Mouse (Mus musculus): Measurements from ENCODE around the gene Kdm2a. TPM values are rescaled to one million over a fixed set of nuclear protein-coding genes. Genes with fewer than 3 reads are reported as not detected.

Gene Kdm2a
- polyA plus RNA-seq, 1 experiment from 2014 or later: 18.5 TPM

- ATAC-seq: no peak
- no peak for TF ChIP-seq EP300 (IDR thresholded peaks at IDR 0.05)
- 0 out of 2 replicates have a peak, but pooled peaks have one; percentile 4 for TF ChIP-seq CTCF (IDR thresholded peaks at IDR 0.05)
- no peak overlapping the region for H3K4me2 ChIP-seq (replicated peaks; ENCODE audit: low read depth, low read length)
- H3K4me3 ChIP-seq (ENCODE audit: low read depth, low read length): no peak overlapping the region
- WGBS: 76% methylated on average over 1 of the region's 1 CpGs
- H3K27ac ChIP-seq (ENCODE audit: low read length): no peak overlapping the region
- no peaks in the 10 kb centered on the region for H3K27me3 ChIP-seq (replicated peaks; ENCODE audit: insufficient read depth, low read length)
- H3K9ac ChIP-seq (replicated peaks; ENCODE audit: low read depth): no peak overlapping the region
- no peaks in the 10 kb centered on the region for H3K36me3 ChIP-seq (ENCODE audit: insufficient read depth, low read length)
- no peaks in the 10 kb centered on the region for H3K4me1 ChIP-seq (ENCODE audit: insufficient read depth, low read depth, low read length)
- H3K9me3 ChIP-seq (ENCODE audit: low read length): no peaks in the 10 kb centered on the region
- DNase-seq (ENCODE audit: low spot score): no peak
Observed at GRCm38 (mm10) chr19:4433756-4434155, 35.7 kb upstream of the Kdm2a start.

- H3K27ac ChIP-seq (ENCODE audit: low read length): peak overlapping the region; percentile 51; the same call in 1 of the 2 replicates
- H3K4me2 ChIP-seq (replicated peaks; ENCODE audit: low read depth, low read length): no peak overlapping the region
- ATAC-seq (peak; percentile 51), DNase-seq (ENCODE audit: low spot score) (no peak)
- no peak overlapping the region for H3K4me3 ChIP-seq (ENCODE audit: low read depth, low read length)
- H3K9me3 ChIP-seq (ENCODE audit: low read length): no peaks in the 10 kb centered on the region
- no peaks in the 10 kb centered on the region for H3K27me3 ChIP-seq (replicated peaks; ENCODE audit: insufficient read depth, low read length)
- 82% methylated on average over 4 of the region's 4 CpGs for WGBS
- H3K9ac ChIP-seq (replicated peaks; ENCODE audit: low read depth): no peak overlapping the region
- H3K36me3 ChIP-seq (ENCODE audit: insufficient read depth, low read length): peaks cover 3% of the 10 kb centered on the region; the same call in 1 of the 2 replicates
- no peak for TF ChIP-seq EP300 (IDR thresholded peaks at IDR 0.05)
- no peak for TF ChIP-seq CTCF (IDR thresholded peaks at IDR 0.05)
- H3K4me1 ChIP-seq (ENCODE audit: insufficient read depth, low read depth, low read length): no peaks in the 10 kb centered on the region
Observed at GRCm38 (mm10) chr19:4430091-4430620, 32.1 kb upstream of the Kdm2a start.

GRCm38 (mm10) chr19:4425610-4426366 is 27.7 kb upstream of the Kdm2a start:
- peaks cover 5% of the 10 kb centered on the region; the same call in 1 of the 2 replicates for H3K36me3 ChIP-seq (ENCODE audit: insufficient read depth, low read length)

GRCm38 (mm10) chr19:4423021-4423420 is 24.9 kb upstream of the Kdm2a start:
- Histone ChIP-seq H3K9ac (replicated peaks; ENCODE audit: low read depth) (no peak overlapping the region), H3K27me3 (replicated peaks; ENCODE audit: insufficient read depth, low read length) (no peaks in the 10 kb centered on the region), H3K4me2 (replicated peaks; ENCODE audit: low read depth, low read length) (no peak overlapping the region), H3K4me3 (ENCODE audit: low read depth, low read length) (no peak overlapping the region), H3K27ac (ENCODE audit: low read length) (no peak overlapping the region), H3K9me3 (ENCODE audit: low read length) (no peaks in the 10 kb centered on the region), H3K36me3 (ENCODE audit: insufficient read depth, low read length) (peaks cover 5% of the 10 kb centered on the region; the same call in 1 of the 2 replicates), H3K4me1 (ENCODE audit: insufficient read depth, low read depth, low read length) (no peaks in the 10 kb centered on the region)
- WGBS: 63% methylated on average over 3 of the region's 3 CpGs
- no peak for DNase-seq (ENCODE audit: low spot score)
- no peak for ATAC-seq
- no peak for TF ChIP-seq CTCF (IDR thresholded peaks at IDR 0.05)
- no peak for TF ChIP-seq EP300 (IDR thresholded peaks at IDR 0.05)

More at GRCm38 (mm10) chr19:4425610-4426366, 27.7 kb upstream of the Kdm2a start:
- peak; percentile 62 for ATAC-seq
- H3K27ac ChIP-seq (ENCODE audit: low read length): no peak overlapping the region
- 64% methylated on average over 19 of the region's 19 CpGs for WGBS
- DNase-seq (ENCODE audit: low spot score): peak; percentile 61
- no peak overlapping the region for H3K4me3 ChIP-seq (ENCODE audit: low read depth, low read length)
- TF ChIP-seq EP300 (IDR thresholded peaks at IDR 0.05): no peak
- peak; percentile 72 for TF ChIP-seq CTCF (IDR thresholded peaks at IDR 0.05)
- no peaks in the 10 kb centered on the region for H3K9me3 ChIP-seq (ENCODE audit: low read length)
- H3K9ac ChIP-seq (replicated peaks; ENCODE audit: low read depth): no peak overlapping the region
- no peak overlapping the region for H3K4me2 ChIP-seq (replicated peaks; ENCODE audit: low read depth, low read length)
- H3K4me1 ChIP-seq (ENCODE audit: insufficient read depth, low read depth, low read length): no peaks in the 10 kb centered on the region
- no peaks in the 10 kb centered on the region for H3K27me3 ChIP-seq (replicated peaks; ENCODE audit: insufficient read depth, low read length)

GRCm38 (mm10) chr19:4422581-4422980 is 24.5 kb upstream of the Kdm2a start:
- H3K4me3 ChIP-seq (ENCODE audit: low read depth, low read length): no peak overlapping the region
- peaks cover 5% of the 10 kb centered on the region; the same call in 1 of the 2 replicates for H3K36me3 ChIP-seq (ENCODE audit: insufficient read depth, low read length)
- H3K4me1 ChIP-seq (ENCODE audit: insufficient read depth, low read depth, low read length): no peaks in the 10 kb centered on the region
- H3K4me2 ChIP-seq (replicated peaks; ENCODE audit: low read depth, low read length): no peak overlapping the region
- TF ChIP-seq EP300 (IDR thresholded peaks at IDR 0.05) (no peak), CTCF (IDR thresholded peaks at IDR 0.05) (no peak)
- H3K27me3 ChIP-seq (replicated peaks; ENCODE audit: insufficient read depth, low read length): no peaks in the 10 kb centered on the region
- no peak overlapping the region for H3K27ac ChIP-seq (ENCODE audit: low read length)
- H3K9ac ChIP-seq (replicated peaks; ENCODE audit: low read depth): no peak overlapping the region
- 90% methylated on average over 3 of the region's 3 CpGs for WGBS
- DNase-seq (ENCODE audit: low spot score) (no peak), ATAC-seq (no peak)
- H3K9me3 ChIP-seq (ENCODE audit: low read length): no peaks in the 10 kb centered on the region

- H3K36me3 ChIP-seq (ENCODE audit: insufficient read depth, low read length): 0 out of 2 replicates have a peak, but pooled peaks cover 4% of the 10 kb centered on the region
- no peak overlapping the region for H3K4me2 ChIP-seq (replicated peaks; ENCODE audit: low read depth, low read length)
- DNase-seq (ENCODE audit: low spot score) (peak; percentile 43), ATAC-seq (peak; percentile 53)
- H3K9me3 ChIP-seq (ENCODE audit: low read length): no peaks in the 10 kb centered on the region
- no peak overlapping the region for H3K9ac ChIP-seq (replicated peaks; ENCODE audit: low read depth)
- no peaks in the 10 kb centered on the region for H3K27me3 ChIP-seq (replicated peaks; ENCODE audit: insufficient read depth, low read length)
- H3K27ac ChIP-seq (ENCODE audit: low read length): no peak overlapping the region
- no peak overlapping the region for H3K4me3 ChIP-seq (ENCODE audit: low read depth, low read length)
- TF ChIP-seq EP300 (IDR thresholded peaks at IDR 0.05): no peak
- TF ChIP-seq CTCF (IDR thresholded peaks at IDR 0.05): no peak
- no peaks in the 10 kb centered on the region for H3K4me1 ChIP-seq (ENCODE audit: insufficient read depth, low read depth, low read length)
- WGBS: 69% methylated on average over 8 of the region's 8 CpGs
Observed at GRCm38 (mm10) chr19:4420153-4420910, 22.2 kb upstream of the Kdm2a start.

Data from lung, postnatal 0 days (tissue).